Mouse (Mus musculus) testis, adult 2 months (tissue): ENCODE data around the gene Tenm4.

Source experiments
- CTCF ChIP-seq: fragments of 200-500 bp; IDR thresholded peaks from 2 replicates; pipeline ENCODE4 v1.5.1; 2012; ENCODE audit warnings: low read depth, mild to moderate bottlenecking, inconsistent platforms, low read length, moderate library complexity; ENCODE audit not compliant: control insufficient read depth, insufficient read depth, insufficient replicate concordance
- POLR2A ChIP-seq: fragments of 200-500 bp; IDR thresholded peaks from 2 replicates; pipeline ENCODE4 v1.6.1; 2012; ENCODE audit warnings: low read depth, mild to moderate bottlenecking, inconsistent platforms, low read length, moderate library complexity; ENCODE audit not compliant: control insufficient read depth

DNA sequence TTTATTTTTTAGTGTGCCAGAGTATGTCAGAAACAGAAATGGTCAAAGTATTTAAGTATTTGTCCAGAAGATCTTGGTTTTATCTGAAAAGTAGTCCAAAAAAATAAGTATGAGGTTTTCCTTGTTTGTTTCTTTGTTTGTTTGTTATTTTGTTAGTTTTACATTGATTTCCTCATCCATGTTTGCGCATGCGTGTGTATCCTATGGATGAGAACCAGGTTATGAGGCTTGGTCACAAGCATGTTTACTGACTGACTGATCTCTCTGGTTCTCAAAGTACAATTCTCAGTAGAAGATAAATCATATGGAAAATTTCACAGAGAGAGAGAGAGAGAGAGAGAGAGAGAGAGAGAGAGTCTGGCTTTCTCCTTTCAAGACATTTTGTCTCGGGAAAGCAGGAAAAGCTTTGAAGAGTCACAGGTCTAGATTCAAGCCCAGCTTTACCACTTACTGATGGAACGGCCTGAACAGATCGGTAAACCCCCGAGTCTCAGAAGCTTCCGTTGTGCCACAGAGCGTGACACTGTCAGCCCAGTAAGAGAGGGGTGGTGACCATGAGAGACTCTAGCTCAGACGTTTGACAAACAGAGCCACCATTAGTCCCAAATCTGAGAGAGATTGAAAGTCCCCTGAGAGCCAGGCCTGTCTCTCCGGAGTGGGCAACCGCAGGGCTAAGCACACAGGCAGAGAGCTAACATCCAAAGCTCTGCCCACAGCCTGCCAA is 487.0 kb downstream of the Tenm4 start:
- TF ChIP-seq POLR2A (no peak), CTCF (no peak)
